ENCODE assay signal across 16 mouse cellular contexts in the genomic region with DNA sequence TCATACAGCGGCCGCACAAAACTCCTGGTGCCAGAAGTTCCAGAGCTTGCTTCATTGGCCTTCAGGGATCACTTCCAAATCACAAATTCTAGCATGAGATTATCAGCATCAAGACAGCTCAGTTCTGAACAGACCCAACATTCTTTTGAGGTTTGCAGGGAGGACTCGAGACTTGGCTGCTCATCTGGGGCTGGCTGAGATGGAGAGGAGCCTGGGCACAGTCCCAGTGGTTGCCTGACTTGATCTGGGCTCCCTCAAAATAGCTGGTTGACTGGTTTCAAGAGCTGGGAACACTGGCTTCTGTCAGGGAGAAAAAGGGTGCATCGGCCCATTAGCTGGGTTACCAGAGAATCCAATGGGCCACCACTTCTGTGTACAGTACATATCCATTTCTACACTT. TPM values are rescaled to one million over a fixed set of nuclear protein-coding genes. Genes with fewer than 3 reads are reported as not detected.
A peak's percentile ranks its signal among the peaks of the same experiment; 100 is the strongest.
DNase-seq lines count a peak whose midpoint lies in the region; ATAC-seq lines count a peak whose summit lies in the region.
"Had no signal": no experiment of that assay in that cellular context is flagged by ENCODE, and none has a peak within 500 bp of the region (broad histone marks: within the 10 kb centered on the region; RNA-seq: fewer than 3 reads in every experiment).

No protein-coding gene starts in this region.

- H3K9me3 ChIP-seq in intestine, embryonic 16.5 days (ENCODE audit: control insufficient read depth, low read length): no peaks in the 10 kb centered on the region
- H3K9me3 ChIP-seq: embryonic facial prominence, embryonic 15.5 days; liver, embryonic 13.5 days; megakaryocyte, embryonic 14.5 days had no signal

- peak; percentile 4 to 35 for DNase-seq in frontal cortex, postnatal 36 days (ENCODE audit: low spot score in 2 of 2)
- DNase-seq in frontal cortex, postnatal 14 days (ENCODE audit: low spot score in 2 of 2): no peak
- DNase-seq in lung, postnatal 10 days: peak; percentile 23
- no peak for DNase-seq in lung, postnatal 4 days
- DNase-seq in cerebellum, postnatal 25 days: peak; percentile 19 to 45
- DNase-seq in lung, postnatal 25 days (ENCODE audit: low spot score): peak; percentile 30
- DNase-seq: adrenal gland, adult 8-10 months; liver, embryonic 13.5 days had no signal

- H3K9ac ChIP-seq in intestine, embryonic 16.5 days (ENCODE audit: low read depth, low read length): no peak overlapping the region
- H3K9ac ChIP-seq: embryonic facial prominence, embryonic 15.5 days; liver, embryonic 13.5 days had no signal

- 86% methylated on average over 4 of the region's 4 CpGs for WGBS in intestine, embryonic 16.5 days

- H3K27me3 ChIP-seq in intestine, embryonic 16.5 days (replicated peaks; ENCODE audit: control insufficient read depth, insufficient read depth, low read length): no peaks in the 10 kb centered on the region
- H3K27me3 ChIP-seq: embryonic facial prominence, embryonic 15.5 days; liver, embryonic 13.5 days had no signal

- no peak overlapping the region for H3K4me2 ChIP-seq in intestine, embryonic 16.5 days (ENCODE audit: low read depth, low read length)
- H3K4me2 ChIP-seq: embryonic facial prominence, embryonic 15.5 days; liver, embryonic 13.5 days had no signal

- no peak overlapping the region for H3K27ac ChIP-seq in intestine, embryonic 16.5 days (ENCODE audit: low read length)
- H3K27ac ChIP-seq: embryonic facial prominence, embryonic 15.5 days; kidney, postnatal 0 days; liver, embryonic 13.5 days had no signal

- ATAC-seq in intestine, embryonic 16.5 days: no peak
- ATAC-seq: forebrain, embryonic 16.5 days had no signal

- no peaks in the 10 kb centered on the region for H3K4me1 ChIP-seq in intestine, embryonic 16.5 days (ENCODE audit: control insufficient read depth, insufficient read depth, low read length)
- H3K4me1 ChIP-seq: embryonic facial prominence, embryonic 15.5 days; liver, embryonic 13.5 days; megakaryocyte, embryonic 14.5 days had no signal

- H3K36me3 ChIP-seq in intestine, embryonic 16.5 days (ENCODE audit: control insufficient read depth, insufficient read depth, low read length): no peaks in the 10 kb centered on the region
- H3K36me3 ChIP-seq: embryonic facial prominence, embryonic 15.5 days; liver, embryonic 13.5 days had no signal

- no peak overlapping the region for H3K4me3 ChIP-seq in intestine, embryonic 16.5 days (ENCODE audit: low read length)
- H3K4me3 ChIP-seq: embryonic facial prominence, embryonic 15.5 days; liver, embryonic 13.5 days; megakaryocyte, embryonic 14.5 days; myocyte had no signal

RNA-seq across cellular contexts. Expression of a gene that starts 1.1 kb away (rescaled TPM):
- polyA plus RNA-seq in intestine, embryonic 16.5 days (2015; fragmentation: Nextera tagmentation; extraction: Ambion mirVana): not detected in 2 replicates
- polyA plus RNA-seq: embryonic facial prominence, embryonic 15.5 days; forebrain, embryonic 16.5 days; heart, embryonic 16.5 days; kidney, postnatal 0 days; liver, embryonic 13.5 days; myocyte; thymus, postnatal 0 days had no signal

RNA-seq across cellular contexts. Expression of a gene that starts 3.8 kb away (rescaled TPM):
- not detected in 2 replicates for polyA plus RNA-seq in intestine, embryonic 16.5 days (2015; fragmentation: Nextera tagmentation; extraction: Ambion mirVana)
- polyA plus RNA-seq: embryonic facial prominence, embryonic 15.5 days; forebrain, embryonic 16.5 days; heart, embryonic 16.5 days; kidney, postnatal 0 days; liver, embryonic 13.5 days; myocyte had no signal

RNA-seq across cellular contexts. Expression of a gene that starts 19.9 kb away (rescaled TPM):
- polyA plus RNA-seq in intestine, embryonic 16.5 days (2015; fragmentation: Nextera tagmentation; extraction: Ambion mirVana): not detected in 2 replicates
- polyA plus RNA-seq: embryonic facial prominence, embryonic 15.5 days; forebrain, embryonic 16.5 days; heart, embryonic 16.5 days; kidney, postnatal 0 days; liver, embryonic 13.5 days; myocyte; thymus, postnatal 0 days had no signal

RNA-seq across cellular contexts. Expression of a gene that starts 25.8 kb away (rescaled TPM):
- not detected in 2 replicates for polyA plus RNA-seq in intestine, embryonic 16.5 days (2015; fragmentation: Nextera tagmentation; extraction: Ambion mirVana)
- polyA plus RNA-seq: embryonic facial prominence, embryonic 15.5 days; forebrain, embryonic 16.5 days; heart, embryonic 16.5 days; kidney, postnatal 0 days; liver, embryonic 13.5 days; myocyte had no signal

RNA-seq across cellular contexts. Expression of a gene that starts 28.9 kb away (rescaled TPM):
- polyA plus RNA-seq in intestine, embryonic 16.5 days (2015; fragmentation: Nextera tagmentation; extraction: Ambion mirVana): 6.6 and 7.1 TPM in 2 replicates

Comparison
In these comparisons a context has a peak if more than half of its experiments do, and no peak if none do; other contexts are left out.
1. DNase-seq: peak in frontal cortex, postnatal 36 days (2 of 2), lung, postnatal 10 days (single experiment), cerebellum, postnatal 25 days (2 of 2) and lung, postnatal 25 days (single experiment); none in frontal cortex, postnatal 14 days (0 of 2) and lung, postnatal 4 days (0 of 2).